Mouse (Mus musculus) gastrocnemius, postnatal 25 days (tissue): ENCODE data around the gene Rps15a. TPM values are rescaled to one million over a fixed set of nuclear protein-coding genes. Genes with fewer than 3 reads are reported as not detected.

Experiments used
- DNase-seq: peaks from one replicate; pipeline ENCODE4 v3.0.0; 2022
- total RNA-seq, 2 experiments: library from RNA; stranded (reverse); gene quantifications; 1 replicate in 1 of 2; 2 replicates in 1 of 2; pipeline ENCODE4 v1.2.3; 2021

Rps15a gene
- total RNA-seq, 2 experiments from 2014 or later = 401 to 432 TPM

- DNase-seq = no peak
Measured at GRCm38 (mm10) chr7:118116787-118117538, 975 bp upstream of the Rps15a start.

- no peak for DNase-seq
Measured at GRCm38 (mm10) chr7:118115533-118115876, 483 bp downstream of the Rps15a start.

GRCm38 (mm10) chr7:118113541-118114297 lies 2.3 kb downstream of the Rps15a start:
- DNase-seq = no peak

GRCm38 (mm10) chr7:118111128-118111527 lies 4.9 kb downstream of the Rps15a start:
- DNase-seq = no peak

- no peak for DNase-seq
Measured at GRCm38 (mm10) chr7:118107671-118108070, 8.3 kb downstream of the Rps15a start.

GRCm38 (mm10) chr7:118104458-118105052 lies 11.4 kb downstream of the Rps15a start:
- DNase-seq = no peak

- DNase-seq = no peak
Measured at GRCm38 (mm10) chr7:118103462-118104379, 12.3 kb downstream of the Rps15a start.

GRCm38 (mm10) chr7:118102678-118103461 lies 13.1 kb downstream of the Rps15a start:
- DNase-seq = no peak

- no peak for DNase-seq
Measured at GRCm38 (mm10) chr7:118102231-118102630, 13.8 kb downstream of the Rps15a start.

GRCm38 (mm10) chr7:118097615-118098014 lies 18.4 kb downstream of the Rps15a start:
- no peak for DNase-seq

GRCm38 (mm10) chr7:118079987-118080386 lies 36.0 kb downstream of the Rps15a start:
- no peak for DNase-seq

GRCm38 (mm10) chr7:118079097-118079496 lies 36.9 kb downstream of the Rps15a start:
- no peak for DNase-seq

GRCm38 (mm10) chr7:118067261-118067660 lies 48.7 kb downstream of the Rps15a start:
- no peak for DNase-seq

- DNase-seq = no peak
Measured at GRCm38 (mm10) chr7:118056300-118056699, 59.7 kb downstream of the Rps15a start.

Other genes starting within 250 kb of the Rps15a start
- gene Arl6ip1, start 13.5 kb upstream of the Rps15a start, total RNA-seq = 10 to 100 TPM in 1 of 2 experiments, 1 to 10 TPM in 1; 7.8 to 12.2 TPM
- gene Smg1, start 127.5 kb upstream of the Rps15a start, total RNA-seq = 10 to 100 TPM; 21.3 to 22.6 TPM